Mouse (Mus musculus): ENCODE measurements at regions not wholly inside any gene's neighbourhood (a gene's known extent, or its start where the extent isn't known, plus 50 kb on each side); places are given as distances from the start of the nearest gene placed in this dataset.

DNA sequence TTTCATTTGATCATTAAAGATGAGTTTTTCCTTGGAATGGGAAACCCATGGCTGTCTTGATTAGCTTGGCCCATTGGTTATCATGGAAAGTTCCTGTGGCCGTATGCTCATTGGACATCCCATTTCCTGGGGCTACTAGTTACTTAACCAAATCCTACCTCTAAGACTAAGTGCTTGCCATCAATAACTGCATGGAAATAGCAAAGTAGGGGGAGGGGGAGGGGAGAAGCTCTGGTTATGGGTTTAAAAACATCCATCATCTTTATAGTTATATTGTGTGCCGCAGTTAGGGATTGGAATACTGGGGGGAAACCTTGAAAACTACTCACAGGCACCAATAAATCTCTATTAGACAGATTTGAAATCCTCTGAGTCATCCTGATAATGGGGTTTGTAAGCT, 168.4 kb downstream of the Pdgfra start:
- Histone ChIP-seq H3K4me3 (ENCODE audit: low read depth, low read length) (no peak overlapping the region), H3K4me2 (ENCODE audit: low read depth, low read length) (no peak overlapping the region), H3K27me3 (ENCODE audit: insufficient read depth, low read length) (no peaks in the 10 kb centered on the region), H3K9ac (replicated peaks) (no peak overlapping the region), H3K9me3 (ENCODE audit: low read length) (no peaks in the 10 kb centered on the region), H3K27ac (ENCODE audit: low read depth) (no peak overlapping the region), H3K4me1 (ENCODE audit: insufficient read depth) (peaks cover 3% of the 10 kb centered on the region; the same call in 1 of the 2 replicates), H3K36me3 (replicated peaks; ENCODE audit: insufficient read depth, low read length) (no peaks in the 10 kb centered on the region)
- no peak for ATAC-seq
- 73% methylated on average over 2 of the region's 2 CpGs for WGBS (ENCODE audit: insufficient replicate concordance)
- TF ChIP-seq EP300 (IDR thresholded peaks at IDR 0.05; ENCODE audit: low read depth) (0 out of 2 replicates have a peak, but pooled peaks have one; percentile 16), CTCF (IDR thresholded peaks at IDR 0.05; ENCODE audit: low read depth) (no peak)
- no peak for DNase-seq

DNA sequence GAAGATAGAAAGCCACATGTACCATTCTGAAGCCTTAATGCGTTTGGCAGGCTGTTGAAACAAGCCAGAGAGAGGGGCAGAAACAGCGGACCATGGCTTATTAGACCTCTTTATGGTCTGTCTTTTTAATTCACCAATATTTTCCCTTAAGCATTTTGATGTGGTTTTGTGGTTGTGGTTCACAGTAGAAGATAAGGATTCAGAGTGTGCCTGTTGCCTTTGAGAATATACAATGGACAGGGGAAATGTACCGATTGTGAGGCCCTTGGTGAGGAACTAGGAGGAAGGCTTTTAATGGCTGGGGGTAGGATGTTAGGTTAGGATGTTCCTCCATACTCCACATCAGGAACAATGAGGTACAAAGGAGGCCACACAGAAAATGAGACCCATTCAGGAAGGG, 182.0 kb downstream of the Pdgfra start:
- no peak for ATAC-seq

DNA sequence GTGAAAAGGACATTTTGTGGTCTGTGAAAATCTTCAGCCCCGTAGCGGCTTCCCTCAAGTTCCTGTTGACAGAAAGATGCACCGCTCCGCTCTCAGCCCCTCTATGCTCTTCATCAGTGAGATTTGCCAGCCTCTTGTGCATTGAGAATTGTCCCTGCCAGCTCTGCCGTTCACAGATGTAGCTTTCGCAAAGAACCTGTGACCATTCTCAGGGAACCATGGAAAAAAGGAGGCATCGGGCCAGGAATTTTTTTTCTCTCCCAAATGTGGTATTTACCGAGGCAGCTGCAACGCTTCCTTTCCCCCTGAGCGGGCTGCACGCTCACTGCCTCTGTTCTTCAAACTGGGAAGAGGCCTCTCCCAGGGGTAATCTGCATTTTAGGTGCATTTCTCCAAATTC, 184.4 kb downstream of the Pdgfra start:
- Histone ChIP-seq H3K36me3 (replicated peaks; ENCODE audit: insufficient read depth, low read length) (no peaks in the 10 kb centered on the region), H3K27ac (ENCODE audit: low read depth) (no peak overlapping the region), H3K9ac (replicated peaks) (no peak overlapping the region), H3K9me3 (ENCODE audit: low read length) (no peaks in the 10 kb centered on the region), H3K4me2 (ENCODE audit: low read depth, low read length) (no peak overlapping the region), H3K4me3 (ENCODE audit: low read depth, low read length) (no peak overlapping the region), H3K27me3 (ENCODE audit: insufficient read depth, low read length) (no peaks in the 10 kb centered on the region), H3K4me1 (ENCODE audit: insufficient read depth) (no peaks in the 10 kb centered on the region)
- WGBS (ENCODE audit: insufficient replicate concordance): 70% methylated on average over 11 of the region's 11 CpGs
- ATAC-seq (no peak), DNase-seq (no peak)
- TF ChIP-seq EP300 (IDR thresholded peaks at IDR 0.05; ENCODE audit: low read depth) (no peak), CTCF (IDR thresholded peaks at IDR 0.05; ENCODE audit: low read depth) (no peak)

More for the DNA sequence above, 182.0 kb downstream of the Pdgfra start:
- H3K9ac ChIP-seq (replicated peaks): no peak overlapping the region
- H3K27me3 ChIP-seq (ENCODE audit: insufficient read depth, low read length): no peaks in the 10 kb centered on the region
- H3K4me3 ChIP-seq (ENCODE audit: low read depth, low read length): no peak overlapping the region
- no peaks in the 10 kb centered on the region for H3K36me3 ChIP-seq (replicated peaks; ENCODE audit: insufficient read depth, low read length)
- WGBS (ENCODE audit: insufficient replicate concordance): 54% methylated on average over 3 of the region's 3 CpGs
- no peaks in the 10 kb centered on the region for H3K4me1 ChIP-seq (ENCODE audit: insufficient read depth)
- no peak overlapping the region for H3K4me2 ChIP-seq (ENCODE audit: low read depth, low read length)
- H3K9me3 ChIP-seq (ENCODE audit: low read length): no peaks in the 10 kb centered on the region
- no peak overlapping the region for H3K27ac ChIP-seq (ENCODE audit: low read depth)
- no peak for TF ChIP-seq EP300 (IDR thresholded peaks at IDR 0.05; ENCODE audit: low read depth)
- no peak for TF ChIP-seq CTCF (IDR thresholded peaks at IDR 0.05; ENCODE audit: low read depth)
- no peak for DNase-seq

DNA sequence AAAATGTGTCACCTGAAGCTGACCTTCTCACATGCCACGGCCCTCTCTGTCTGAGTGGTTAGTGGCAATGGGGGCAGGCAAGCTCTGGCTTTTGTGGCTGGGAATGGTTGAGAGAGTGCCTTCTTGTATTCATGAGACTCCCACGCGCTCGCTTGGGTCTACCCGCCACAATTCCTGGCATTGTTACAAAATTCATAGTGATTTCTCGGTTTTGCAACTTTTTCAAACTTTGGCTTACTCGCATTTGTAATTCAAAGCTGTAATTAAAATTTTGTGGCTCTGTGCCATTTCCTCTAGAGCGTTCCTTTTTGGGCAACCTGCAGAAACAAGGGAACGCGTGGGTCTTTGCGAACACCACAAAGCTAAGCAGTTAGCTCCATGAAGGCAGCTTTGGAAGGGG, 186.3 kb downstream of the Pdgfra start:
- Histone ChIP-seq H3K4me2 (ENCODE audit: low read depth, low read length) (no peak overlapping the region), H3K9ac (replicated peaks) (no peak overlapping the region), H3K36me3 (replicated peaks; ENCODE audit: insufficient read depth, low read length) (no peaks in the 10 kb centered on the region), H3K4me3 (ENCODE audit: low read depth, low read length) (no peak overlapping the region), H3K4me1 (ENCODE audit: insufficient read depth) (no peaks in the 10 kb centered on the region), H3K27ac (ENCODE audit: low read depth) (no peak overlapping the region), H3K9me3 (ENCODE audit: low read length) (no peaks in the 10 kb centered on the region), H3K27me3 (ENCODE audit: insufficient read depth, low read length) (no peaks in the 10 kb centered on the region)
- DNase-seq: no peak
- TF ChIP-seq EP300 (IDR thresholded peaks at IDR 0.05; ENCODE audit: low read depth) (no peak), CTCF (IDR thresholded peaks at IDR 0.05; ENCODE audit: low read depth) (no peak)
- WGBS (ENCODE audit: insufficient replicate concordance): 85% methylated on average over 11 of the region's 11 CpGs
- ATAC-seq: no peak

DNA sequence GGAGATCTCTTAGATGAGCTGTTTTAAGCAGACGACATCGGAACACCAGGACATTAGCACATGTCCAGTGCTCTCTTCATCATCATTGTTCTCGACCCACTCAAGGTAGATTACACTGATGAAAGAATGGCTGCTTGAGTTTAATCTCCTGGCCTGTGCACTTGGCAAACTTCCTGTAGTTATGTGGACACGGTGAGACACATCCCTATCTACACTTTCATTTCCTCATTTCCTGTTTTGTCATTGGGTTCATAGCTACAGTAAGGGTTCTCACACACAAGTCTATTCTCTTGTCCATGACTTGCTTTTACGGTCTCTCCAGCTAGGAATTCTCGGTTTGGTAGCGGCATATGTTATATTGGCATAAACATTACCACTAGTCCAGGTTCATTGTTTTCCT, 190.5 kb downstream of the Pdgfra start:
- DNase-seq (peak; percentile 14), ATAC-seq (no peak)
- H3K4me3 ChIP-seq (ENCODE audit: low read depth, low read length): no peak overlapping the region
- no peak overlapping the region for H3K27ac ChIP-seq (ENCODE audit: low read depth)
- no peaks in the 10 kb centered on the region for H3K27me3 ChIP-seq (ENCODE audit: insufficient read depth, low read length)
- no peak overlapping the region for H3K4me2 ChIP-seq (ENCODE audit: low read depth, low read length)
- H3K36me3 ChIP-seq (replicated peaks; ENCODE audit: insufficient read depth, low read length): no peaks in the 10 kb centered on the region
- H3K9ac ChIP-seq (replicated peaks): no peak overlapping the region
- TF ChIP-seq CTCF (IDR thresholded peaks at IDR 0.05; ENCODE audit: low read depth): no peak
- no peak for TF ChIP-seq EP300 (IDR thresholded peaks at IDR 0.05; ENCODE audit: low read depth)
- H3K9me3 ChIP-seq (ENCODE audit: low read length): no peaks in the 10 kb centered on the region
- 71% methylated on average over 7 of the region's 7 CpGs for WGBS (ENCODE audit: insufficient replicate concordance)
- no peaks in the 10 kb centered on the region for H3K4me1 ChIP-seq (ENCODE audit: insufficient read depth)

DNA sequence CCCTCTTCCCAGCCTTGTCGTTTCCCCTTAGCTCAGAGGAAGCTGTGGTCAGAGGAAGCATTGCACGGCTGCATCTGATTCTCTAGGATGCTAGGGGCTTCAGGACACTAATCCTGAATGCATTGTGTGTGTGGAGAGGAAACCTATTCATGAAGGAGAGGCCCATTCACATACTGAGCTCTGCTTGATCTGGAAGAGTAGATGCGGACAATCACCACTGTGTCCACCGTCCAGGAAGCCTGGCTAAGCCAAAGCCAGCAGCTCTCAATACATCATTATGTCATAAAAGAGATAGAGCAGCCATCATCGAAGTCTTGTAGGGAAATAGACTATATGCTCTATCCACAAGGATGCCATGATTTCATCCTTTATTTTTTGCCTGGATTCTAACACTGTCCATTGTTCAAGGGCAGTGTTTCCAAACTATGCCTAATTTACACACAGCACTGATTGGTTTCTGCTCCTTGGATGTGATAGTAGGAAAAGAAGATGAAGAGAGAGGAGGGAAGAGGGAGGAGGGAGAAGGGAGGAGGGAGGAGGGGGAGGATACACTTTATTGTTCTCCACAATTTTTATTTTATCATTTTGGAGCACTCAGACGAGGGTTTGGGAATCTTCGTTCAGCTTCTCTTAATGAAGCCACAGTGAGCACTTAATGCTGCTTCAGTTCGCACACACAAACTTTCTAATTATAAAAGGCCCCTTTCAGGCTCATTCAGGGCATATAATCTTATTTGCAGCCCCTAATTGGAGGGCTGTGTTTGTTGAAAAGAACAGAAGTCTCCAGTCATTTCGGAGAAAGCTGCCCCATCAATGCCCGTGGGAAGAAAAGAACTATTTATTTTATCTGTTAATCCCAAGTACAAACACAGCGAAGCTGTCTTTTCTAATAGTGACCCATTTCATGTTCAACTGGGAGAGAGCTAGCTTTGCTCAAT, 195.0 kb downstream of the Pdgfra start:
- no peak overlapping the region for H3K9ac ChIP-seq (replicated peaks)
- no peak overlapping the region for H3K4me2 ChIP-seq (ENCODE audit: low read depth, low read length)
- no peak for TF ChIP-seq EP300 (IDR thresholded peaks at IDR 0.05; ENCODE audit: low read depth)
- no peak for TF ChIP-seq CTCF (IDR thresholded peaks at IDR 0.05; ENCODE audit: low read depth)

More for the DNA sequence above, 195.0 kb downstream of the Pdgfra start:
- no peaks in the 10 kb centered on the region for H3K27me3 ChIP-seq (ENCODE audit: insufficient read depth, low read length)
- WGBS (ENCODE audit: insufficient replicate concordance): 50% methylated on average over 11 of the region's 11 CpGs
- H3K4me3 ChIP-seq (ENCODE audit: low read depth, low read length): no peak overlapping the region
- H3K9me3 ChIP-seq (ENCODE audit: low read length): no peaks in the 10 kb centered on the region
- no peaks in the 10 kb centered on the region for H3K4me1 ChIP-seq (ENCODE audit: insufficient read depth)
- no peak overlapping the region for H3K27ac ChIP-seq (ENCODE audit: low read depth)
- DNase-seq (no peak), ATAC-seq (no peak)
- no peaks in the 10 kb centered on the region for H3K36me3 ChIP-seq (replicated peaks; ENCODE audit: insufficient read depth, low read length)

Data from liver, postnatal 0 days (tissue).